Mouse (Mus musculus) cerebellum, adult 2 months (tissue): Measurements from ENCODE around the gene Rufy3. TPM values are rescaled to one million over a fixed set of nuclear protein-coding genes. Genes with fewer than 3 reads are reported as not detected.

Experiments used
- DNase-seq, 2 experiments: peaks; one replicate each; pipeline ENCODE4 v3.0.0; 2021
- H3K27ac ChIP-seq: fragments of 200-500 bp; 2 replicates; pipeline ENCODE4 v1.5.1; 2012; ENCODE audit warnings: low read length, control low read depth, inconsistent platforms; ENCODE audit not compliant: insufficient read depth
- H3K27me3 ChIP-seq: fragments of 200-500 bp; 2 replicates; pipeline ENCODE4 v1.6.1; 2012; ENCODE audit warnings: inconsistent platforms, mild to moderate bottlenecking, low read length, moderate library complexity; ENCODE audit not compliant: control insufficient read depth, insufficient read depth
- H3K4me1 ChIP-seq: fragments of 200-500 bp; 2 replicates; pipeline ENCODE4 v1.6.1; 2011; ENCODE audit warnings: low read length; ENCODE audit not compliant: control insufficient read depth, insufficient read depth
- H3K4me3 ChIP-seq: fragments of 200-500 bp; replicated peaks from 2 replicates; pipeline ENCODE3; 2011; ENCODE audit warnings: mild to moderate bottlenecking, low read depth, low read length, control low read depth; ENCODE audit not compliant: insufficient read depth
- CTCF ChIP-seq: fragments of 200-500 bp; IDR thresholded peaks from 2 replicates; pipeline ENCODE4 v1.5.1; 2011; ENCODE audit warnings: low read depth, mild to moderate bottlenecking, control low read depth, low read length, moderate library complexity, borderline replicate concordance; ENCODE audit not compliant: insufficient read depth
- POLR2A ChIP-seq: fragments of 200-500 bp; IDR thresholded peaks from 2 replicates; pipeline ENCODE4 v1.6.1; 2011; ENCODE audit warnings: low read length, control low read depth, borderline replicate concordance; ENCODE audit not compliant: insufficient read depth
- WGBS: fragments of 180-500 bp; shearing (Covaris S2); methylation state at CpG from one replicate; pipeline ENCODE4 v1.1.7; 2018; 5-methylcytosine and 5-hydroxymethylcytosine counted together
- polyA plus RNA-seq: library from polyadenylated mRNA; depleted of rRNA; stranded (reverse); fragments of >200 nt; gene quantifications from 2 replicates; pipeline ENCODE4 v1.2.3, GENCODE M21; 2012

Gene Rufy3
- polyA plus RNA-seq, 1 experiment: 139 TPM

DNA sequence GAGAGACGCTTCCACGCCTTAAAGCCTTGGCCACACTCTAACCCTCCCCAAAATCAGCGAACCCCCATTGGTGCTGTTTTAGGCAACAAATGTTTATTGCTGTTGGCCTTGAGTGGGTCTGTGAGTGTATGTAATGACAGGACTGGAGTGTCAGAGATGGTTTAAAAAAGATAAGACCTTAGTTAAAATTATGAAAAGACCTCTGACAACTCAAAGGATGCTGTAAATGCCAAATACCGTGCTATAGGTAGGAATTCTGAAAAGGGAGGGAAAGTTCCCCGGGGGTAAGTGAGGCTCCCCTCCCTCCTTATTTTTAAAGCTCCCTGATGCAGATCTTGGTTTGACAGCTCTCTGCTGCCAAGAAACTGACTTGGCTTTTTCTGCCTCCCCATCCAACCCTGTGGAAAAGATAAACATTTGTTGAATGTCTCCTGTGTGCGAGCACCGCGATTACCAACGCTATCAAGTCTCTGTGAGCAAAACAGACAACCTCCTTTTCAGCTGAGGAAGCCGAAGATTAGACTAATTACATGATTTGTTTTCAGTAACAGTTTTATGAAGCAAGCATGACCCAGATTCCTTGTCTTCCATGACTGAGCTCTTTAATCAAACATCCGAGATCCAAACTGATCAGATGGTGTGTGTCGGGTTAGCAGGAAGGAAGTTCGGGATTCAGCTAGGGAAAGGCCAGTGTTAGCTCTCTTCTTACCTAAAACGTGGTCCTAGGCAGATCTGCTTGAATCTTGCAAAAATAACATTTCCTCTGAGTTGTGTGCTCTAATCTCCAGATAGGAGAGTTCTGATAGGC, 1.4 kb downstream of the Rufy3 start:
- Histone ChIP-seq H3K27ac (no peak overlapping the region), H3K4me3 (peak overlapping the region; percentile 84), H3K4me1 (no peaks in the 10 kb centered on the region), H3K27me3 (no peaks in the 10 kb centered on the region)
- WGBS: 8% methylated on average over 14 of the region's 14 CpGs
- DNase-seq: no peak
- no peak for TF ChIP-seq POLR2A
- no peak for TF ChIP-seq CTCF

DNA sequence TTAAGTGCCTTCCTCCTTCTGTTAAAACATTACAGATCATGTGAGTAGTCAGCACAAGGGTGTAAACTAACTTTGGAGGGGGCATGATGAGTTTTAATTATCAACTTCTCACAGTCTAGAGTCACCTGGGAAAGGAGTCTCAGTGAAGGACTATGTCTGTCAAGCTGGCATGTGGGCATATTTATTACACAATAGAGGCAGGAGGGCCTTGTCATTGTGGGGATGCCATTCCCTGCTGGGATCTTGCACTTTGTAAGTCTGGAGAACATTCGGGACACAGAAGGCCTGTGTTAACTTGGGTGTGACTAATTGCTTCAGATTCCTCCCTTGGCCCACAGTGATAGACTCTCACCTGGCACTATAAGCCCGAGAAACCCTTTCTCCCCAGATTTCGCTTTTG, 4.7 kb downstream of the Rufy3 start:
- no peak for DNase-seq
- TF ChIP-seq POLR2A (no peak), CTCF (no peak)
- WGBS: 50% methylated on average over 3 of the region's 3 CpGs
- Histone ChIP-seq H3K4me3 (no peak overlapping the region), H3K4me1 (no peaks in the 10 kb centered on the region), H3K27me3 (no peaks in the 10 kb centered on the region), H3K27ac (no peak overlapping the region)

DNA sequence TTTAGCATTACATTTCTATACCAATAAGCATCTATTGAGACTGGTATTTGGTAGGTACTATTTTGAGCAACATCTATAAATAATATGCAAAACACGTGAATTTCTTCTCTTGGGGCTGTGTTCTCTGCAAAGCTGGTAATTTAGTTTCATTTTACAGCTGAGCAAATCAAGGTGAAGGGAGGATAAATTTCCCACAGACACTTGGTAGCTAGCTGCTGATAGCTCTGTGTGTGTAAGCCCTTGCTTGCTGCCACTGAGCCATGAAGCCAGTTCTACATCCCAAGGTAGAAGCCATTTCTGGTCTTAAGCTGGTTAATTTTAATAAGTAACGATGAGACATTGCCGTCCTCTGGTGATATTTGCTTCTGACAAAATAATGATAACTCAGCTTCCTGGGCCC, 10.0 kb downstream of the Rufy3 start:
- no peaks in the 10 kb centered on the region for H3K4me1 ChIP-seq
- 92% methylated on average over 3 of the region's 3 CpGs for WGBS
- TF ChIP-seq POLR2A (no peak), CTCF (no peak)

DNA sequence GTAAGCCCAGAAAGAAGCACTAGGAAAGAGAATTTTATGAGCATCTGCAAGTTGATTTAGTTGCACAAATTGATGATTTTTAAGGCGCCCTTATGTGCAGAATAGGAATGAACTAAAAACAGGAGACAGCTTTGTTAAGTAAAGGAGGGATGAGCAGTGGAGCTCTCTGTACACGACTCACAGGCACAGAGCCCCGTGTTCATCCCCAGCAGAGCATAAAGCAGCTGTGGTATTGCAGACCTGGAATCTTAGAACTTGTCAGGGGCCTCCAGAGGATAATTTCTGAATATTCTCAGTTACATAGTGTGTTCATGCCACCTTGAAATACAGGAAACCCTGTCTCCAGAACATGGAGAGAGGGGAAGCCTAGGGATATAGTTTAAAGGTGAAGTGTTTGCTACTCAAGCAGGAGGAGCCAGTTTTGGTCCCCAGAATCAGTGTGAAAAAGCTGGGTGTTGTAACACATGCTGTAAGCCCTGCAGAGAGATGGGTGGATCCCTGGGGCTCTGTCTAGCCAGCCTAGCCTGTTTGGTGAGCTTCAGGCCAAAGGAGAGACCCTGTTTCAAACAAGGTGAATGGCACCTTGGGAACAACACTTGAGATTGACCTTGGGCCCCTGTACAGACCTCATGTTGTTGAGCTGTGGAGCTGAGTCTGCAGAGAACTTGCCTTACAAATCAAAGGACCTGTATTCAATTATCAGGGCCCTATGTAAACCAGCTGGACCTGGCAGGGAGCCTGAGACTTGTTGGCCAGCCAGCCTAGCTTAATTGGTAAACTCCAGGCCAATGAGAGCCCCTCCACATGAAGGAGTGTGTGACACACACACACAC, 10.9 kb downstream of the Rufy3 start:
- 60% methylated on average over 3 of the region's 3 CpGs for WGBS
- DNase-seq: no peak
- no peak overlapping the region for H3K27ac ChIP-seq
- no peak overlapping the region for H3K4me3 ChIP-seq
- no peak for TF ChIP-seq CTCF
- TF ChIP-seq POLR2A: no peak
- no peaks in the 10 kb centered on the region for H3K27me3 ChIP-seq
- no peaks in the 10 kb centered on the region for H3K4me1 ChIP-seq

More for the DNA sequence above, 10.0 kb downstream of the Rufy3 start:
- no peak overlapping the region for H3K4me3 ChIP-seq
- no peak for DNase-seq
- H3K27ac ChIP-seq: no peak overlapping the region
- no peaks in the 10 kb centered on the region for H3K27me3 ChIP-seq

DNA sequence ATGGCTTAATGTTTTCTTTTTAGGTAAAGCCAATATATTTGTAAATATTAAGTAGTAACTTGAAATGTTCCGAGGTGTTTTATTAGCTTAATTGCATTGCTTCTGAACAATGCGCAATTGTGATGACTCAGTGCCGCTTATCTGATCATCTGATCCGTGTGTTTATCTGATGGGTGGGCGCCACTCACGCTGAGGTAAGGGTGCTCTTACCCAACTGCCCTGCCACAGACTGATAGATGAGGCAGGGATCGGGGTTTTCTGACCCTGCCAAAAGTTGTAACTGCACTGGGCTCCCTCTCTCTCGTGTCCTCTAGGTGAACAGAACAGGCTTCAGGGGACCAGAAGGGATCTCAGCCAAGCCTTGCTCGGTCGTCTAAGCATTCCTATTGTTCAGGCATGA, 15.8 kb downstream of the Rufy3 start:
- Histone ChIP-seq H3K4me1 (no peaks in the 10 kb centered on the region), H3K4me3 (no peak overlapping the region), H3K27me3 (no peaks in the 10 kb centered on the region), H3K27ac (no peak overlapping the region)
- TF ChIP-seq POLR2A (no peak), CTCF (no peak)
- no peak for DNase-seq
- 72% methylated on average over 10 of the region's 10 CpGs for WGBS

DNA sequence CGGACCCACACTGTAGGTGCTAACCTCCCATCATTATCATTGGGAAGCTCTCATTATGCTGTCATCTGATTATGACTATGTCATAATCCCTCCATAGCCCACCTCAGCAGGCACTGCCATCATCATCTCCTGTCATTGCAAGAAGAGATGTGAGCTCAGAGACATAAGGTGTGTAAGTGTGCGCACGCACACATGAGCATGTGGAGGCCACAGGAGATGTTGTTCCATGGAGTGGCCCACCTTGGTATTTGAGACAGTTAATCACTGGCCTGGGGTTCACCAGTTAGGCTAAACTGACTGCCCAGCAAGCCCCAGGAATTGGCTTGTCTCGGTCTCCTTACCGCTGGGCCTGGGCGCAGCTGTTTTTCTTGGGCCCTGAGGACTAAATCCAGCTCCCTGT, 16.5 kb downstream of the Rufy3 start:
- WGBS: 83% methylated on average over 6 of the region's 6 CpGs
- H3K4me3 ChIP-seq: no peak overlapping the region
- H3K27ac ChIP-seq: no peak overlapping the region
- TF ChIP-seq POLR2A (no peak), CTCF (no peak)
- H3K27me3 ChIP-seq: no peaks in the 10 kb centered on the region
- H3K4me1 ChIP-seq: no peaks in the 10 kb centered on the region
- no peak for DNase-seq

DNA sequence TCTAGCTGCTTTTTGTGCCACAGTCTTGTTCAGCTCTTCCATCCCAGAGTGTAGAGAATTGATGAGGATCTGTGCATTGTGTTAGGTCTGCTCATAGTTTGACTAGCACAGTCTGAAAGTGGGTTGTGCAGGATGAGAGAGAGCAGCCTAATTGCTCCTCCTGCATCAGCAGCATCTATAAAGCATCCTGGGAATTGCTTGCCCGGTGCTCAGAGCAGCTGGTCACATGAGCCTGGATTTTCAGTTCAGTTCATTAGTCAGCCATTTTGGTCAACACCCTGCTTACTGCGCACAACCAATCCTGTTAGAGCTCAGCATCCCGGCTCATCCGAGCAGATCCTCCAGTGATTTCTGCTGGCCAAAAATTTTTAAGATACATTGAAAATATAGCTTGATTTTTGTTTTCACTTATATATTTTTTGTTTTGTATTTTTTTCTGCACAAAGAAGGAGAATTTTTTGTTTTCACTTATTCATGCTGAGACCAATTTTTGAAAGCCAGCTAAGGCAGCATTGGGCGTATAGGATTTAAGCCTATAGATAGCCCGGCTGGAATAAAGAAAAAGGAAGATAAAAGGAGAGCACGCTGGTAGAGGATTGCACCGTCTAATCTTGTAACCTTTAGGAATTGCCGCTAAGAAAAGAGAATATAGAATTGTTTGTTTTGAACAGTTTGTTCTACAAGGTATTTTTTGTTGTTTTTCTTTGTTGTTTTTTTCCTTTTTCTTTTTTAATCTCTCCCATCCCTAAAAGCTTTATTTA, 18.6 kb downstream of the Rufy3 start:
- H3K4me1 ChIP-seq: peaks cover under 1% of the 10 kb centered on the region; the same call in 1 of the 2 replicates
- WGBS: 7% methylated on average over 9 of the region's 9 CpGs
- H3K27me3 ChIP-seq: no peaks in the 10 kb centered on the region
- no peak overlapping the region for H3K27ac ChIP-seq
- TF ChIP-seq POLR2A (peak; percentile 89; the same call in 1 of the 2 replicates), CTCF (no peak)
- DNase-seq: peak; percentile 87 to 95
- peak overlapping the region; percentile 91 for H3K4me3 ChIP-seq
